Mouse (Mus musculus): ENCODE results near the gene Ttc9c.
A peak's percentile ranks its signal among the peaks of the same experiment; 100 is the strongest.

DNA sequence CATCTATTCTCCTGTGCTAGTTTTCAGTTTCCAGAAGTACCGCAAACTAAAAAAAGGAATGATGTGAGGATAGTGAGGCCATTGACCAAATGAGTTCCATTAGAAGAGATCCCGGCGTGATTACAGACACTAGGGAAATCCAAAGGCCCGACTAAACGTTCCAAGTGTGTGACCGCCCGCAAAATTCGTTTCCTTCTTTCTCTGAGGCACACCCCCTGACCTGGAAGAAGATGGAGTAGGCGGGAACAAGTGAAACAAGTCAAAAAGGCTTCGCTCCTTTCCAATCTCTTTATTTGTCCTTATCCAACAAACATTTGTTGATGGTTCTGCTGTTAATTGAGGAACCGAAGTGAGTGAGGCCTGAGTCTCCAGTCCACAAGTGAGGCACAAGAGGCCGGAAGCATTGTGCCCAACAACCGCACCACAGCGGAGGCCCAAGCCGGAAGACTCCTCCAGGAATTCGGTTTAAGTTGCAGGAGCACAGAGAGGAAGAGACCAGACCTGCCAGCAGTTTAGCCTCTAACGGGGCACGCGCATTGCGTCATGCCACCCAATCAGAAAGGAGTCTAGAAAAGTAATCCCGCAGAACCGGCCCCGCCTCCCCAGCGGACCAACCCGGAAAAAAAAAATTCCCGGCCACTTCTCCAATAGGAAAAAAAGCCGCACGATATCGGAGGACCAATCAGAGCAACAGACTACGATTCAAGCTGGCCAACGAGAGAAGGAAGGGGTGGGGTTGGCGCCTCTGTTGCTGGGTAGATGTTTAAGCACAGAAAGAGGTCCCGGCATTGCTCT is at the start of gene Ttc9c:
- no peak for TF ChIP-seq CTCF (IDR thresholded peaks at IDR 0.05; ENCODE audit: extremely low read depth, insufficient read depth, insufficient read length, insufficient replicate concordance)
- TF ChIP-seq POLR2A (IDR thresholded peaks at IDR 0.05; ENCODE audit: low read depth, low read length), result peak; percentile 57

Data from spleen, adult 2 months (tissue).